Mouse (Mus musculus): ENCODE data around the gene Ankrd45. TPM values are rescaled to one million over a fixed set of nuclear protein-coding genes. Genes with fewer than 3 reads are reported as not detected.

Gene Ankrd45
- not detected in 2 replicates for polyA plus RNA-seq (2016; fragmentation: Nextera tagmentation; extraction: Ambion mirVana)

- Histone ChIP-seq H3K27ac (no peak within 1 kb of the TSS), H3K36me3 (no peaks in the 10 kb centered on the region), H3K9ac (0 out of 2 replicates have a peak within 1 kb of the TSS, but pooled peaks have one; percentile 10), H3K4me3 (peak within 1 kb of the TSS; percentile 25), H3K4me1 (peaks cover 5% of the 10 kb centered on the region), H3K4me2 (peak within 1 kb of the TSS; percentile 58), H3K27me3 (replicated peaks) (peaks cover 19% of the 10 kb centered on the region), H3K9me3 (replicated peaks) (no peaks in the 10 kb centered on the region)
- 11% methylated on average over 33 of the region's 33 CpGs for WGBS (ENCODE audit: insufficient replicate concordance)
- ATAC-seq, result peak; percentile 59
Measured at GRCm38 (mm10) chr1:161142531-161143159, at the start of gene Ankrd45. Ankrd45 (plus strand) TSS chr1:161142691.

- peak; percentile 92 for ATAC-seq
- Histone ChIP-seq H3K36me3 (peaks cover 47% of the 10 kb centered on the region), H3K9ac (no peak overlapping the region), H3K27ac (peak overlapping the region; percentile 46), H3K4me2 (peak overlapping the region; percentile 42), H3K9me3 (replicated peaks) (no peaks in the 10 kb centered on the region), H3K4me1 (peaks cover 16% of the 10 kb centered on the region), H3K4me3 (no peak overlapping the region), H3K27me3 (replicated peaks) (no peaks in the 10 kb centered on the region)
- 35% methylated on average over 4 of the region's 4 CpGs for WGBS (ENCODE audit: insufficient replicate concordance)
Measured at GRCm38 (mm10) chr1:161099721-161100405, 42.6 kb upstream of the Ankrd45 start.

- no peak for ATAC-seq
- WGBS (ENCODE audit: insufficient replicate concordance), result 50% methylated on average over 1 of the region's 1 CpGs
- H3K4me2 ChIP-seq, result no peak overlapping the region
- H3K9me3 ChIP-seq (replicated peaks), result no peaks in the 10 kb centered on the region
- H3K27ac ChIP-seq, result no peak overlapping the region
- peaks cover 16% of the 10 kb centered on the region for H3K4me1 ChIP-seq
- H3K27me3 ChIP-seq (replicated peaks), result no peaks in the 10 kb centered on the region
- H3K9ac ChIP-seq, result no peak overlapping the region
- H3K36me3 ChIP-seq, result peaks cover 41% of the 10 kb centered on the region
- H3K4me3 ChIP-seq, result no peak overlapping the region
Measured at GRCm38 (mm10) chr1:161103842-161104241, 38.6 kb upstream of the Ankrd45 start.

- no peak for ATAC-seq
- no peaks in the 10 kb centered on the region for H3K9me3 ChIP-seq (replicated peaks)
- peaks cover 30% of the 10 kb centered on the region for H3K36me3 ChIP-seq
- no peak overlapping the region for H3K4me2 ChIP-seq
- H3K4me3 ChIP-seq, result no peak overlapping the region
- H3K27me3 ChIP-seq (replicated peaks), result no peaks in the 10 kb centered on the region
- WGBS (ENCODE audit: insufficient replicate concordance), result 84% methylated on average over 8 of the region's 8 CpGs
- no peaks in the 10 kb centered on the region for H3K4me1 ChIP-seq
- no peak overlapping the region for H3K9ac ChIP-seq
- no peak overlapping the region for H3K27ac ChIP-seq
Measured at GRCm38 (mm10) chr1:161109216-161109615, 33.3 kb upstream of the Ankrd45 start.

- Histone ChIP-seq H3K36me3 (peaks cover 3% of the 10 kb centered on the region), H3K4me2 (no peak overlapping the region), H3K27ac (no peak overlapping the region), H3K4me3 (no peak overlapping the region), H3K4me1 (peaks cover 8% of the 10 kb centered on the region), H3K9me3 (replicated peaks) (no peaks in the 10 kb centered on the region), H3K9ac (no peak overlapping the region), H3K27me3 (replicated peaks) (no peaks in the 10 kb centered on the region)
- no peak for ATAC-seq
Measured at GRCm38 (mm10) chr1:161114591-161114990, 27.9 kb upstream of the Ankrd45 start.

GRCm38 (mm10) chr1:161122661-161123418 lies 19.7 kb upstream of the Ankrd45 start:
- Histone ChIP-seq H3K4me3 (no peak overlapping the region), H3K36me3 (peaks cover 11% of the 10 kb centered on the region), H3K4me2 (no peak overlapping the region), H3K27me3 (replicated peaks) (no peaks in the 10 kb centered on the region), H3K9ac (no peak overlapping the region), H3K4me1 (peaks cover 3% of the 10 kb centered on the region; the same call in 1 of the 2 replicates), H3K27ac (no peak overlapping the region), H3K9me3 (replicated peaks) (no peaks in the 10 kb centered on the region)
- WGBS (ENCODE audit: insufficient replicate concordance), result 85% methylated on average over 10 of the region's 10 CpGs
- no peak for ATAC-seq

GRCm38 (mm10) chr1:161126461-161126860 lies 16.0 kb upstream of the Ankrd45 start:
- H3K4me3 ChIP-seq, result no peak overlapping the region
- no peak overlapping the region for H3K27ac ChIP-seq
- no peak overlapping the region for H3K4me2 ChIP-seq
- H3K9me3 ChIP-seq (replicated peaks), result no peaks in the 10 kb centered on the region
- H3K4me1 ChIP-seq, result peaks cover 12% of the 10 kb centered on the region
- ATAC-seq, result peak; percentile 8; the same call in 1 of the 2 replicates
- H3K9ac ChIP-seq, result no peak overlapping the region
- no peaks in the 10 kb centered on the region for H3K27me3 ChIP-seq (replicated peaks)
- H3K36me3 ChIP-seq, result peaks cover 13% of the 10 kb centered on the region
- 31% methylated on average over 1 of the region's 1 CpGs for WGBS (ENCODE audit: insufficient replicate concordance)

- Histone ChIP-seq H3K27me3 (replicated peaks) (peaks cover 4% of the 10 kb centered on the region; the same call in 1 of the 2 replicates), H3K4me1 (peaks cover 12% of the 10 kb centered on the region), H3K9me3 (replicated peaks) (no peaks in the 10 kb centered on the region), H3K4me2 (peak within 1 kb of the TSS; percentile 76), H3K27ac (peak within 1 kb of the TSS; percentile 83), H3K36me3 (peaks cover 13% of the 10 kb centered on the region), H3K9ac (peak within 1 kb of the TSS; percentile 81), H3K4me3 (peak within 1 kb of the TSS; percentile 74)
- ATAC-seq, result peak; percentile 94
- under 1% methylated on average over 41 of the region's 41 CpGs for WGBS (ENCODE audit: insufficient replicate concordance)
Measured at GRCm38 (mm10) chr1:161130726-161131664, 11.5 kb upstream of the Ankrd45 start, which contains the start of gene Klhl20. Klhl20 (minus strand) TSS chr1:161131511.

GRCm38 (mm10) chr1:161139496-161139895 lies 3.0 kb upstream of the Ankrd45 start:
- Histone ChIP-seq H3K4me2 (no peak overlapping the region), H3K9ac (no peak overlapping the region), H3K27ac (no peak overlapping the region), H3K27me3 (replicated peaks) (peaks cover 19% of the 10 kb centered on the region), H3K4me3 (no peak overlapping the region), H3K4me1 (peaks cover 5% of the 10 kb centered on the region), H3K9me3 (replicated peaks) (no peaks in the 10 kb centered on the region), H3K36me3 (no peaks in the 10 kb centered on the region)
- WGBS (ENCODE audit: insufficient replicate concordance), result 55% methylated on average over 2 of the region's 2 CpGs
- ATAC-seq, result no peak

- Histone ChIP-seq H3K27ac (no peak overlapping the region), H3K4me1 (peaks cover 5% of the 10 kb centered on the region), H3K4me3 (no peak overlapping the region), H3K36me3 (no peaks in the 10 kb centered on the region), H3K9ac (no peak overlapping the region), H3K4me2 (no peak overlapping the region), H3K27me3 (replicated peaks) (peaks cover 19% of the 10 kb centered on the region), H3K9me3 (replicated peaks) (no peaks in the 10 kb centered on the region)
- WGBS (ENCODE audit: insufficient replicate concordance), result 65% methylated on average over 9 of the region's 9 CpGs
- ATAC-seq, result no peak
Measured at GRCm38 (mm10) chr1:161140026-161140762, 2.3 kb upstream of the Ankrd45 start.

GRCm38 (mm10) chr1:161143216-161143615 lies 725 bp downstream of the Ankrd45 start:
- Histone ChIP-seq H3K9ac (no peak overlapping the region), H3K27ac (no peak overlapping the region), H3K9me3 (replicated peaks) (no peaks in the 10 kb centered on the region), H3K36me3 (no peaks in the 10 kb centered on the region), H3K4me2 (no peak overlapping the region), H3K4me3 (no peak overlapping the region), H3K27me3 (replicated peaks) (peaks cover 19% of the 10 kb centered on the region), H3K4me1 (peaks cover 5% of the 10 kb centered on the region)
- WGBS (ENCODE audit: insufficient replicate concordance), result 75% methylated on average over 7 of the region's 7 CpGs
- ATAC-seq, result no peak

Data from liver, embryonic 12.5 days (tissue).